Mouse (Mus musculus): Measurements from ENCODE around the gene Smap2. TPM values are rescaled to one million over a fixed set of nuclear protein-coding genes. Genes with fewer than 3 reads are reported as not detected.

The Smap2 gene
- total RNA-seq, 2 experiments from 2014 or later: 14.5 to 15.9 TPM

DNA sequence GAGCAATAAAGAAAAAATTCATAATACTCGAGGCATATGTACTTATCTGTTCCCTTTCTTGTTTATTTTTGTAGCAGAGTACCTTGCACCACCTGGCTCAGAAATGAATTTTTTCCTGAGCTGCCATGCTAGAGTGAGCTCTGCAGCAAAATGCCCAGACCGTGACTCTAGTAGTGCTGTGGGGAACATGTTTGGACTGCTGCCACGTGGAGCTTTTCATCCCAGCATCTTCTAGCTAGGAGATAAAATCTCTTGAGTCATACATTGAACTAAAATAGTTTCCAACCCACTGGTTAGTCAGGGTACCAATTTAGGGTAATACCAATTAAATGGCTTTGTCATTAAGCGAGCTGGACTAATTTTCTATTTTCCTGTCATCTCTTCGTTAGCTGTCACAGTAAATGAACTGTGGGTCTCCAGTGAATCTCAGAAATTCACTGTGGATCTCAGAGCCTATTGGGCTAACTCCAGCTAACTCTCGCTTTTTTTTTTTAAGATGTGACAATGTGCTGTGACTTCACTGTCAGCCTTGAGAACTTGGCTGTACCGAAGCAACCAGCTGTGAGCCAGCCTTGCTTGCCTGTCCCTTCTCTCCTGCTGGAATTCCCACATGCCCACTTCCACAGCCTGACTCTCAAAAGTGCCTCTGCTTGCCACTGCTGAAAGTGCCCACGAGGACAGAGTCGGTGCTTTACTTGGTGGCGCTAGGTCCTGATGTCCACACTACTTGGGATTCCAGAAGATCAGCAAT, 3.2 kb upstream of the Smap2 start:
- no peak for DNase-seq

DNA sequence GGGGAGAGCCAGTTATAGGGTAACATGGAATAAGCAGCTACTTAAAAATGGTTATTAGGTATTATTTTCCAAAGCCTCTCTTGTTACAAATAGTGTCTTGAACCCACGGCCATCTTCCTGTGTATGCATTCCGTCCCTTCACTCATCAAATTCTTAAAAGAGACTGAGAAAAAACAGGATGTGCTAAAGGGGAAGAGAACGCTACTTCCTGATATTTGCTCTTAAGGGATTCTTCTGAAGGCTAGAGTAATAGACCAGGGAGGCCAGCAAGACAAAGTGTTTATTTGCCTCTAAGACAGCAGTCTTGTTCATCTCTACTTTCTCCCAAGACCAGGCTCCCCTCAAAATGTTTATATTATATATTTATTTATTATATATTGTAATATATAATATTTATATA, 1.2 kb upstream of the Smap2 start:
- DNase-seq: no peak

DNA sequence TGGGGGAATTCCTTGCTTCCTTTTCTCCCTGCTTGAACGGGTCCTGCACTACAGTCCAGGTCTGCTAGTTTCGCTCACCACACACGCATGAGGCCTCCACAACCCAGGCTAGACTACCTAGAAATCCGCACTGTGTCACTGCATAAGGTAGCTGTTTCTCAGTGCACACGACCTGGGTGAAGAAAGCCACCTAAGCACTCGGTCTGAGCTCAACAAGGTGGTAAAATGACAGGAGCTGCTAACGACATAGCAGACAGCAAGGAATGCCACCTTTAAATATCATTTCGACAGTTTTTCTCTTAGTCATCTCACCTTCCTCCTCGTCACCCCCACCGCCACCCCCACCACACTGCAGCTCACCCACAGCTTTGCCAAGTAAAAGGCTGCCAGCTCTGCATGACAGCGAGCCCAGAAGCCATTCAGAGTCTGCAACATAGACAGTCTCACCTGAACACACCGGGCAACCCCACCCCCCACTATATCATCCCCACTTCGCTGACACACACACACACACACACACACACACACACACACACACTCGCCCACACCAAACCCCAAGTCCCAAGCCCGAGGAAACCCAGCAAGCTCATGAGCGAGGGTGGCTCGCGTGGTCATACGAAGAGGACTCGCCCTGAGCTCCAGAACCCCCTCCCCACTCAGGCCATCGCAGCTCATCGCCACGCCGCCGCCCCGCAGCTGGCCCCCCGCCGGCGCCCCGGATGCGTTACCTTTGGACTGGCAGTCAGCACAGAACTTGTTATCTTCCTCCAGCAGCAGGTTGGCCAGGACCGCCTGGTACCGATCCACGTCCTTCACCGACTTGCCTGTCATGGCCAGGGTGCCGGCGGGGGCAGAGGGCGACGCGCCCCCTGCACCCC, 787 bp downstream of the Smap2 start:
- no peak for DNase-seq

DNA sequence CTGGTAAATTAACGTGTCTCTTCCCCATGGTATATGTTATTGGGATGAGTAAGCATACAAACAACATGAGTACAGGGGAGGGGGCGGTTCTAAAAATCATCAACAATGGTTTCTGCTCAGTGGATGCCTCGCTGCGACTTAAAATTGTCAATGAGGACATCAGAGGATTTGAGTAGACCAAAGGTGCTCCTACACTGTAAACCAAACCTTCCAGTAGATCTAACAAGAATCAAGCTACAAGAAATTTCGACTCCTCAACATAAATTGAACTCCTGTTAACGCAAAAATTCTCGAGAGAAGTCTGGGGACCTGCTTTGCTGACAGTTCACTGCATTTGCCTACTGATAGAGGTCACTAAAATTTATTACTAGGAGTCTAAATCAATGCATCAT, 1.8 kb downstream of the Smap2 start:
- DNase-seq: no peak

DNA sequence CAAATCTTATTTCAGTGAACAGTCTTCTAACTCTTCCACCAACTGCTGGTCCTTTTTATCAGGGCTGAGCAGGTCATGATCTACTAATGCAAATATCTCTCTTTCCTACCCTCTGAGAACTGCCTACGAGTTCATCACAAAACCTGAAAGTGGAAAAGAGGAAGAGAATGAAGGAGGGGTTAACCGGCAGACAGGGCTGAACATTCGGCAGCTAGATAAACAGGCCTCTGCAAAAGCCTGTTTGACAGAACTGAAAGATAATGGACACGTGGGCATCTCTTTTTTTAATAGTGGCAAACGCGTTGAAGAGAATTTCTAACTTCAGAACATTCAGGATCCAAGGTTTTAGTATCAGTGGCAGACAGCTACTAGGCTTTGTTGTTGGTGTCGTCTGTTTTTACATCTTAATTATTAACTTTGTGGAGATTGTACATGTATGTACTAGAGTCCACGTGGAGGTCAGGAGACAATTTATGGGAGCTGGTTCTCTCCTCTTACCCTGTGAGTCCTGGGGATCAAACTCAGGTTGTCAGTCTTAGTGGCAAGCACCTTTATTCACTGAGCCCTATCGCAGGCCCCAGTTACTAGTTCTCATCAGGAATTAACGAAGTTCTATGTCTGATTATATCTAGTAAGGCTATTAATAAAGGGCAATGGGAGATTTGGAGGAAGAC, 2.3 kb downstream of the Smap2 start:
- DNase-seq: no peak

DNA sequence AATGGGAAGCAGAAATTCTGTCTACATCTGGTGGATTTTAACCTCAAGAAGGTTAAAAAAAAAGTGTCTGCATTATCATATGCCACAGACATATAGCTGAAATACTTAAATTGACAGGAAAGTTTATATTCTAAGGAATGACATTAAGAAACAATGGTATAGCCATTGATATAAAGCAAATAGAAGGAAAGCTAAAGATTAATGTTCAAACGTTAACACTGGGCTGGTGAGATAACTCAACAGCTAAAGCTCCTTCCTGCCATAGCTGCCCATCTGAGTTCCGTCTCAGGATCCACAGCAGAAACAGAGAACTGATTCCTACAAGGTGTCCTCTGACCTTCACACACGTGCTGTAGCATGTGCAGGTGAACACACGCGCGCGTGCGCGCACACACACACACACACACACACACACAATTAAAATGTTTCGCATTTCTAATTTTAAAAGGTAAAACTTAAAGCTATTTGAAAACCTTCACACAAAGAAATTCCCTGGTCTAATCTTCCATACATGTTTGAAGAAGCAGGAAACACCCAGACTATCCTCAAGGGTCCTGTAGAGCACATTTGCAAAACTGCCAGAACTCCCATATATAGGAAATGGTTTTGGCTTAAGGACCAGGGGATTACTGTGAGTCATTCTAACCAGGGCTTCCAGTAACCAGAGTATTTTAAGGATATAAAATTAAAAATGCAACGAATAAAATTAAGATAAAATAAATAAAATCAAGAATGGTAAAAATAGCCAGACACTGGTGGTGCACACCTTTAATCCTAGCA, 6.1 kb downstream of the Smap2 start:
- no peak for DNase-seq

DNA sequence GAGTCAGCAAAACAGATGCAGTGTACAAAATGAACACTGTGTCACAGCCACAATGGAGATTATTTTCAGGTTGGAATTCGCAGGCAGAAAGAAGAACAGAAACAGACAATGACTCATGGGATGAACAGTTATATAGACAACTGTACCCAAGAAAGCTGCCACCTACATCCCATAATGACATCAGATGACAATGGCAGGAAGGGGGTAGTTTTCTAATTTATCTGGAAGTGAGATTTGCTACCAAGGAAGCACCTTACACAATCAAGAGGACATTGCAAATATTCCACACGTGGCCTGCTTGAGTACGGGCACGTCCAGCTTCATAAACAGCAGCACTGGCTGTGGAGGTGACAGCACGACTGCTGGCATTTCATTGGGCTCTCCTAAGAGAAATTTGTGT, 7.9 kb downstream of the Smap2 start:
- DNase-seq: no peak

DNA sequence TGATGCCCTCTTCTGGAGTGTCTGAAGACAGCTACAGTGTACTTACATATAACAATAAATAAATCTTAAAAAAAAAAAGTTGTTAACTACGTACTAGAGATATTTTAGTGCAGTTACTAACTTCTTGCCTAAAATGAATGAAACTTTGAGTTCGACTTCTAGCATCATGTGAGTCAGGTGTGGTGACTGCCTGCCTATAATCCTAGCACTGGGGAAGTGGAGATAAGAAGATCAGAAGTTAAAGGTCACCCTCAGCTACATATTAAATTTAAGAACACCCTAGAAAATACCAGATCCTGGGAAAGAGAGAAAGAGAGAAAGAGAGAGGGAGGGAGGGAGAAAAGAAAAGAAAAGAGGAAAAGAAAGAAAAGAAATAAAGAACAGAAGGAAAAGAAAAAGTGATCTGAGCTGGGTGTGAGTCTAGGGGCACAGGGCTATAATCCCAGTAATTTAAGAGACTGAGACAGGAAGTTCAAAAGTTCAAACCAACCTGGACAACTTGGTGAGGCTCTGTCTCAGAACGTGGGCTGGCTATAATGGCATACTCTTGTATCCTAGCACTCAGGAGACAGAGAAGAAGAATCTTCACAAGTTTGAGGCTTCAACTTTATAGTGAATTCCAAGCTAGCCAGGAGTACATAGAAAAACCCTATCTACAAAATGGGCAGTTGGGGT, 8.8 kb downstream of the Smap2 start:
- no peak for DNase-seq

DNA sequence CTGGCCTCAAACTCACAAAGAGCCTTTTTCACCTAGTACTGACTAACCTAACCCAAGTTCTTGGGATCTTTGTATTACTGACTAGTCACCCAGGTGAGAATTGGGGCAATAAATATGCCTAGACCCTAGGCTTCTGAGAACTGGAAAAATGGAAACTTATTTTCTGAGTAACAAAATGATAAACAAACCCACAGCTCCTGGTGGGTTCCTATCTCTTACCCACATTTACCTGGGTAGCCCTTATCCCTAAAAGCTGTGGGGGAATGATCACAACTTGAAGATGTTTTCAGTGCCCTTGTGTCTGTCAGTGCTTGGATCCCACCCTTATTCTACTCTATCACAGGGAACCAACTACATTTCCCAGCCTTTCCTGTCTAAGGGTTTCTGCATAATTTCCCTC, 10.0 kb downstream of the Smap2 start:
- DNase-seq: no peak

DNA sequence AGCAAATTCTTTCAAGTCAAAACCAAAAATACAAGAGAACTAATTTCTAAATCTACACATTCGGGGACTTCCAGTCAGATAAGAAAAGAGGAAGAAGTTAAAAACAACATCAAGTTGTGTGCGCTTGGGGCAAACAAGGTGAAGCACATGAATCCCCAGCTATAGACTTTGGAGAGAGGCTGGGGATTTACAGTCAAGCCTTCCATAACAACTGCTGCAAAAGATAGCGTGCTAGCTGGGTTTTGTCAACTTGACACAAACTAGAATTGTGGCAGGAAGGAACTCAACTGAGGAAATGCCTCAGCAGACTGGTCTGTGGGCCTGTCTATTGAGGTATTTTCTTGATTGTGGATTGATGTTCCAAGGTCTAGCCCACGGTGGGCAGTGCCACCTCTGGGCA, 12.4 kb downstream of the Smap2 start:
- DNase-seq: no peak

DNA sequence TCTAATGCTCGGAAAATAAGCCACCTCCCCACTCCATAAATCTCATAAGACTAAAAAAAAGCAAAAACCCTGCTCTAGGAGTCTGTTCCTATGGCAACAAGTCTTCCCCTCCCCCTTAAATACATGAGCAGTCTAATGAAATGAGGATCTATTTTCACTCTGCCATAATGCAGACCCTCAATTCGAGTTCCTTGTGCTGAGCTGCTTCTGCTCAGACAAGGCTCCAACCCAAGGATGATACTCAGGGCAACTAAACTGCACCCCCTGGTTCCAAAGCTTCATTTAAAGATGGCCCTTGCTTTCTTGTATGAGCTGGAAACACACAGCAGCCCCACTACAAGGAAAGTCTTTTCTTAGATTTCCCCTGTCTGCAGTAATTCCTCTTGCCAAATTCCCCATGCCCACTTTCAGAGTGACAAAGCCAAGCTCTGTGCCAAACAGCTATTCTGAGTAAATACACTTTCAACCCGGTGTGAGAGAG, 13.4 kb downstream of the Smap2 start:
- DNase-seq: no peak

DNA sequence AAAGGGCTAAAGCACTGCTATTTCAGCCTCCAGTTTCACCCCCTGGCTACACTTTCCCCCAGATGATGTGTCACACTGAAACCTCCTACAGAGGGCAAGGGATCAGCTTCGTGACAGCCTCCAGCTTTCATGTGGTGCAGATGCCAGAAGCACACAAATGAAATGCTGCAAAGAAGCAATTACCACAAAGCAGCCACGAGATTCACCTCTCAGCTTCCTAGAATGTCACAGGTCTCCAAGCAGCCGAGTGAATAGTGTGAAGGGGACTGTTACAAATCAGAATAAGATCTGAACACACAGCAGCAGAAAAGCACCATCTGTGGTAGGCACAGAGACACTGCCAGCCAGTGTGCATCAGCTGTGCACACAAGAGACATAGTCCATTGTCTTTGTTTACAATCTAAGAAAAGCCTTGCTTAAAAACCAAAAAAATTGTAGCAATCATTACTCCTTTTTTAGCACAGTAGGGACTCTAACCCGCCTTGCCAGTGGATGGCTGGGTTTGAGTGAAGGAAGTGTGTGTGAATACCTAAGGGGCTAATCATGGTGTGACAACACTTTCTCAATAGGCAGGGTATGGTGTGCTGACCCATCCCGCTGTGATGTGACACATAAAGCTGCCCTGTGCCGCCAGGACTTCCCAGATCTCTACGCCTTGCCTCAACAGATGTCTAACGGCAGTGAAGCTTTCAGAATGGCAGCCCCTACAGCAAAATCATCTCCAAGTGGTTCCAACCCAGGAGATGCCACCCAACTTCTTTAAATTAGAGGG, 14.5 kb downstream of the Smap2 start:
- no peak for DNase-seq

DNA sequence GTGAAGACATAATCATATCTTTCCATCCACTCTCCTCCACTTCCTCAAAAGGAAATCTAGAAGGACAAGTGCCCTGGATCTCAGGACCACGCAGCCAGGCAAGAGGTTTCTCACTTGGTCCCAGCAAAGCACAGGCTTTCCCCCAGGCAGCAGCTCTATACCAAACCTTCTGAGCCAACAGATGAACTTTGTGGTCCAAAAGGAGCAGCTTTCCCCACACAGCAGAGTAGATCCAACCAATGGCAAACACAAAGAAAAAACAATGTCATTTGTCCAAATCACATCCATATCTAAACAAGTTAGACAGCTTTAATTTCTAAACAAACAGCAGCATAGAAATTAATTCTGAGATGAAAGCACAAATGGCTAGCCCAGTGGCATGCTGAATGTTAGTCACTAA, 15.4 kb downstream of the Smap2 start:
- DNase-seq: no peak

DNA sequence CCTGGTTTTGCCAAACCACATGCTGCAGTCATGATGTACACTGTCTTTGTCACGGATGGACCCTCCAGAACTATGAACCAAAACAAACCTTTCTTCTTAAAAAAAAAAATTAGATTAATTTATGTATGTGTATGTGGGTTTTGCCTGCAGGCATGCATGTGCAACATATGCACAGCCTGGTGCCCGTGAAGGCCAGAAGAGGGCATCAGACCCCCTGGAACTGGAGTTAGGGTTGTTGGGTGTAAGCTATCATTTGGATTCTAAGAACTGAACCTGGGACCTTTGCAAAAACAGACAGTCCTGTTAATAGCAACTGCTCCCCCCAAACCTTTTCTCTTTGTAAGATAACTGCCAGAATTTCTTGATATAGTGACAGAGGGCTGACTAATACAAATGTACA, 16.0 kb downstream of the Smap2 start:
- no peak for DNase-seq

DNA sequence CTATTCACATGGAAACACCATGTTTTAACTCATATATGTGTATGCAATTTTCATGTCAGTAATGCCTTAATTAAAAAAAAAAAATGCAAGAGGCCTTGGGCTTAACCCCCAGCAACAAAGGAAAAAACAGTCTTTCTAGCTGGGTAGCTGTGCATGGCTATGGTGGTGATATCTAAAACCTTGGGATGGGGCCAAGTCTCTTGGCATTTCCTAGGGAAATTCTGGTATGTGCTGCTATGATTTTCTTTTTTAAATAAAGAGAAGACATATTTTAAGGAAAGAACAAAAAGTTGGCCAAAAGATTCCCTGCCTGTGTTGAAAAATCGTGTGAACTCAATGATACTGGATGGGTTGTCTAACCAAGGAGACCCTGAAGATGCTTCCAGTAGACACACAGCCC, 21.1 kb downstream of the Smap2 start:
- DNase-seq: no peak

DNA sequence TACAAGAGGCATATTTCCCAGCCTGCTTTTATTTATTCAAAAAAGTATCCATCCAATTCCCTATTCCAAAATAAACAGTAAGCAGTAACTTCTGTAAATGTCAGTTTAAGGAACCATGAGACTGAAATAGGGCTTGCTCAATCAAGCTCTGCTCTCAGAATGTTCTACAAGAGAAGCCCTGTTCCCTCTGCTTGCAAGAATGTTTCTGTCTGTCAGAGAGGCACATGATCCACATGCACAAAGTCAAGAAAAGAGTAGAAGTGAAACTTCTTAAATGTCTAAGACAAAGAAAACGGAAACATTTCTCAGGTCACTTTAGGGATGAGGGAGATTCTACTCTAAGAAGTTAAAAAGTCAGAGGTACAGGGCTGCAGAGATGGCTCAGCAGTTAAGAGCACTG, 24.0 kb downstream of the Smap2 start:
- no peak for DNase-seq

DNA sequence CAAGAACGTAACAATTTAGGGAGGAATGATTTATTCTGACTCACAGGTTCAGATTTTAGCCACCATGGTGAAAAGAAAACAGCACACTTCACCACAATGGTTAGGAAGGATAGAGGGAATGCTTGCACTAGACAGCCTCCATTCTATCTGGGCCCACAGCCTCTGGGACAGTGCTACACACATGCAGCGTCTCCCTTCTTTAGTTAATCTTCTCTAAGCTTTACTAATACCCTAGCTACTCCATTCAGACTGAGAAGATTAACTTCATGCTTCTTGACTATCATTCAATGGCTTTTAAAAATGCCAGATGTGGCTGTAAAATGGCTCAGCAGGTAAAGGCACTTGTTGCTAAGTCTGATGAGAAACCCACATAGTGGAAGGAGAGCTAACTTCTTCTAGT, 24.8 kb downstream of the Smap2 start:
- no peak for DNase-seq

DNA sequence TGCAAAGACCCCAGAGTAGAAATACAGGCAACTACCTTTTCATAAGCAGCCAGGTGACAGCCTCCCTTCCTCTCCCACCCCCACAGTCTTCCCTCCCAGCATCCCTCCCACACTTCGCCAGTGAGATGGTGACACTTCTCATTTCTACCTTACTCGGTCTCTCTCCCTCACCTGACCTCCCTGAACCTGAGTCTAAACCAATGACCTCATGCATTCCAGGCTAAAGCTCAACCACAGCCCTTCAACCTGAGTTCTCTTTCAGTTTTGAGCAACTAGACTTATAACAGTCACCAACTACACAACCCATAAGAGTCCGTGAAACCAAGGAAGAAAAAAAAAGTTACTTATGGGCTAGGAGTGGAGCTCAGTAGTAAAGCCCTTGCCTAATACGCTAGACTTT, 29.7 kb downstream of the Smap2 start:
- no peak for DNase-seq

DNA sequence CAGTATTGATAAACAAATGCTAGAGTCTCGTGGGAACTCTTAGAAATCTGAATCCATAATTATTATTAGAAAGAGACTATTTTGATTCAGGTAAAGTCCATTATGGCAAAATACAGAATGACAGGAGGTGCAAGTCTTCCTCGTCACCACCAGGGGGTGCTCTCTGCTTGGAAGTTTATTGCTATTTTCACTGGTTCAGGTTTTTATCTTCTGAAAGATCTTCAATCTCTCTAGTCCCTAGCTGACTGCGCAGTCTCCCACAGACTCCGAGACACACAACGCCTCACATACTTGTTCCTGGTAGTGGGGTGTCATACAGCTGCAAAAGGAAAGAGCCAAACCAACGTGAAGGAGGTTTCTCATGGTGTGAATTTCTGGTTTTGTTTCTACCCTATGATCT, 30.6 kb downstream of the Smap2 start:
- DNase-seq: no peak

DNA sequence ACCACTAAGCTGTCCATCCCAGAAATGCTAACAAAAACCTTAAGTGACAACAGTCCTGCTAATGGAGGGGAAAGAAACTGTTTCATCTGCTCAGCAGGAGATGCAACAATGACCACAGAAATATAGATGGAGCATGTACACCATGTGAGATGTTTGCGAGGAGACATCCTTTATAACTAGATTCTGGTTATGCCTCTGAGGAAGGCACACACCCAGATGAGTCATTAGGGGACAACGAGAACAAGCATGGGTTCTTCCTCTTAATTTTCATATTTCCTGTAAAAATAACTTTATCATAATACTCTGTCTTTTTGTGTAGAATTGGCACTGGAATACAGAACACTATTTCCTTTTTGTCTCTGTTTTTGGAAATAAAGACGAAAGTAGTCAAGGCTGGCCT, 38.8 kb downstream of the Smap2 start:
- DNase-seq: no peak

DNA sequence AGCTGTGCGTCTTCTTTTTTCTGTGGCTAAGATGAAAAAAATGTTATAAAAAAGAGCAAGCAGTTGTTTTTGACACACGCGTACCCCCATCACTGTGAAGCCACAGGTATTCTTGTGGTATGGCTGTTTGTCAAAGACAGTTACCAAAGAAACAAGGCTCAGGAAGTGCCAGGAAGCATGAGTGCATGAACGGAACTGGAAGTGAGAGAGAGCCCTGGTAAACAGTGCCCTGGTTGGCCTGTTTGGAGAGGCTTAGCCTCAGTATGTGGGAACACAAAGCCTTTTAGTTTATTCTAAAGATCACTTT, 41.7 kb downstream of the Smap2 start:
- DNase-seq: no peak
